Mouse (Mus musculus): ENCODE results near the gene Erf. TPM values are rescaled to one million over a fixed set of nuclear protein-coding genes. Genes with fewer than 3 reads are reported as not detected.
A peak's percentile ranks its signal among the peaks of the same experiment; 100 is the strongest.
"Not testable (repeated sequence)": the region's sequence is repeated elsewhere in the genome, so short reads cannot be mapped to it uniquely, and the experiment has no call there.

Gene Erf
- total and polyA plus RNA-seq, 2 experiments from 2014 or later, result 3.7 to 11.8 TPM

DNA sequence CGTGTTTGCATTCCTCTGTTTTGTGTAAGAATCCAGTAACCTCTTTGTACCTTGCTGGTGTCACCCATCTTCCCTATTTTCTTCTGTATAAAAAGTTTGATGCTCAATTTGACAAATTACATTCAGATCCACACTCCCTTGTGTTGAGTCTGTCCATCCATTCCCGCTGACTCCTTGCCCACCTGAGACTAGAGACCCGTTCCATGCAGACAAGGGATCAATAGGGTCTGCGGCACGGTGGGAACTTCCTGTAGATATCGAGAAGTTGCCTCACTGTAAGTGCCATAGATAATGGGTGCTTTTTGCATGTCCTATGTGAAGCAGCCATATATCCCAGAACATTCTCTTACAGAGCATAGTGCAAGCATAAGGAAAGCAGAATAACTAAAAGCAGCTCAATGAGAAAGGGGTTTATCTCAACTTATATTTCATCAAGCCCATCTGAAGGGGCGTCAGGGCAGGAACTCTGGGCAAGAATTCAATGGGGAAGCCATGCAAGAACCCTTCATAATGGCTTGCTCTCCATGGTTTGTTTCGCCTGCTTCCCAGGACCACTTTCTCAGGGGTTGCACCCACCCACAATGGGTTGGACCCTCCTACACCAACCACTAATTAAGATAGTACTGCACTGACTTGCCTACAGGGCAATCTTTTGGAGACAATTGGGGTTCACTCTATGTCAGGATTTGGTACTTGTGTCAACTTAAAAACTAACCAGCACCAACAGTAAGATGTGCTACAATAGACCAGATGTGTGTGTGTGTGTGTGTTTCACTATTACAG lies 15.8 kb upstream of the Erf start:
- Histone ChIP-seq H3K27me3 (ENCODE audit: insufficient read depth, low read length) (no peaks in the 10 kb centered on the region), H3K27ac (ENCODE audit: low read depth, low read length) (no peak overlapping the region), H3K4me2 (ENCODE audit: low read depth) (no peak overlapping the region), H3K9me3 (ENCODE audit: low read length) (no peaks in the 10 kb centered on the region), H3K9ac (no peak overlapping the region), H3K36me3 (ENCODE audit: insufficient read depth) (0 out of 2 replicates have a peak, but pooled peaks cover 7% of the 10 kb centered on the region), H3K4me3 (ENCODE audit: low read depth, low read length) (no peak overlapping the region), H3K4me1 (ENCODE audit: insufficient read depth) (peaks cover 14% of the 10 kb centered on the region)
- DNase-seq (no peak), ATAC-seq (no peak)
- TF ChIP-seq CTCF (IDR thresholded peaks at IDR 0.05; ENCODE audit: low read depth), result no peak
- 90% methylated on average over 8 of the region's 8 CpGs for WGBS

DNA sequence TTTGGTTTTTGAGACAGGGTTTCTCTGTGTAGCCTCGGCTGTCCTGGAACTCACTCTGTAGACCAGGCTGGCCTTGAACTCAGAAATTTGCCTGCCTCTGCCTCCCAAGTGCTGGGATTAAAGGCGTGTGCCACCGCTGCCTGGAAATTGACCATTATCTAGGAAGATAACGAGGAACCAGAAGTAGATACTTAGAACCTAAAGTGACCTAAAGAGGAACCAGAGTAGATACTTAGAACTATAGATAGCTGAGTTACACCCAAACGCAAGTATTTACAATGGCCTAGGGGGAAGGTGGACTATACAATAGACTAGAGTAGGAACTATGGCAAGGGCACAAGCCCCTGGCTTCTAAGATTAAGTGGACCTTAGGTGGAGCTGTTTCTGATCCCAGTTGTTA lies 15.2 kb upstream of the Erf start:
- not testable (repeated sequence) for H3K9me3 ChIP-seq (ENCODE audit: low read length); H3K9ac ChIP-seq; H3K4me2 ChIP-seq (ENCODE audit: low read depth); H3K4me3 ChIP-seq (ENCODE audit: low read depth, low read length); ATAC-seq; H3K27ac ChIP-seq (ENCODE audit: low read depth, low read length); H3K36me3 ChIP-seq (ENCODE audit: insufficient read depth); DNase-seq; H3K27me3 ChIP-seq (ENCODE audit: insufficient read depth, low read length)
- 87% methylated on average over 5 of the region's 5 CpGs for WGBS
- peaks cover 14% of the 10 kb centered on the region for H3K4me1 ChIP-seq (ENCODE audit: insufficient read depth)

DNA sequence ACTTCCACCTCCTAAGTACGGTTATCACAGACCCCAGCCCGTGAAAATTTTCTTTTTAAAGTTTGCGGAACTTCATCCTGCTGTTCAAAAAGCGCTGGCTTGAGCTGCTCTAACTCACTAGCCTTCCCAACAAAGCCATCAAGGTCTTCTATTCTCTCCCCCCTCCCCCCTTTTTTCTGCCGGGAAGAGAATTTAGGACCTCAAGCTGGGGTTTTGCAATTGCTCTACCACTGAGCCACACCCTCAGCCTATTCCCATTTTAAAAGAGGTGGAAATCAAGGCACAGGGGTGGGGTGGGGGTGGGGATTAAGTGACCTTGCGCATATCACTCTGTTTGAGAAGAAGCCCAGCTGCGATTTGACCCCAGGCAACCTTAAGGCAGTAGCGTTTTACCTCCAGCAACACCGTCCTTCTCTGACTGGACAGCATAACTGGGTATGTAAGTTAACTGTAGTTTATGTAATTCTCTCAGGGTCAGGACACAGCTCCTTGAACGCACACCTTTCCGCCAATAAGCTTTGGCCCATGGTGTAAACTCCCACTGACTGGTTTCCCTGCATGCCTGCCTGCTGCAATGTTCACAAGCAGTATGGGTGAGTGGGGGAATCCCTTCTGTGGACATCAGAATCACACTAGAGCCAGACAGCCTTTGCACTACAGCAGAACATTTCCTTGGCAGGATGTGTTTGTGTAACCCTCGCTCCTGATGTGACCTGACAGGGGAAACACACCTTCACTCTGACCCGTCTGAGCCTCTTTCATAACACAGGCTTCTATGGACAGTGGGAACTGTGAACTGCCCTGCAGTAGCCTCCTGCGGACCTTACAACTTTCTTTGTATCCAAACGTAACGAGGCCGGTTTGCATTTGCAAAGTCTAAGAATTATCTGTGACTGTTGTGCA lies 13.7 kb upstream of the Erf start:
- no peak overlapping the region for H3K9ac ChIP-seq
- WGBS, result 24% methylated on average over 17 of the region's 17 CpGs
- H3K4me1 ChIP-seq (ENCODE audit: insufficient read depth), result peaks cover 5% of the 10 kb centered on the region
- H3K9me3 ChIP-seq (ENCODE audit: low read length), result no peaks in the 10 kb centered on the region
- no peak overlapping the region for H3K4me2 ChIP-seq (ENCODE audit: low read depth)
- DNase-seq (no peak), ATAC-seq (no peak)
- no peaks in the 10 kb centered on the region for H3K27me3 ChIP-seq (ENCODE audit: insufficient read depth, low read length)
- H3K27ac ChIP-seq (ENCODE audit: low read depth, low read length), result no peak overlapping the region
- no peaks in the 10 kb centered on the region for H3K36me3 ChIP-seq (ENCODE audit: insufficient read depth)
- H3K4me3 ChIP-seq (ENCODE audit: low read depth, low read length), result no peak overlapping the region
- no peak for TF ChIP-seq CTCF (IDR thresholded peaks at IDR 0.05; ENCODE audit: low read depth)

DNA sequence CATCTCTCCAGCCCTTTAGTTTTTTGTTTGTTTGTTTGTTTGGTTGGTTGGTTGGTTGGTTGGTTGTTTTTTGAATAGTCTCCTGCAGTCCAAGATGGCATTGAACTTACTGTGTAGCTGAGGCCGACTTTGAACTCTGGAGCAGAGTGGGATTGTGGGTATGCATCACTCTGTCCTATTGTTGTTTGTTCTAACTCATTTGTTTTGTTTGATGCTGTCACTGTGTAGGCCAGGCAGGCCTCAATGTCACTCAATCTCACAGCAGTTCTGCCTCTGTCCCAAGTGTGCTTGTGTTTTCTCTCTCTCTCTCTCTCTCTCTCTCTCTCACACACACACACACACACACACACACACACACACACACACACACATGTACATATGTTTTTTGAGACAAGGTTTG lies 11.3 kb upstream of the Erf start:
- no peaks in the 10 kb centered on the region for H3K36me3 ChIP-seq (ENCODE audit: insufficient read depth)
- no peaks in the 10 kb centered on the region for H3K27me3 ChIP-seq (ENCODE audit: insufficient read depth, low read length)
- no peak for ATAC-seq
- no peak overlapping the region for H3K4me3 ChIP-seq (ENCODE audit: low read depth, low read length)
- DNase-seq, result no peak
- no peak for TF ChIP-seq CTCF (IDR thresholded peaks at IDR 0.05; ENCODE audit: low read depth)
- H3K27ac ChIP-seq (ENCODE audit: low read depth, low read length), result no peak overlapping the region
- H3K9ac ChIP-seq, result no peak overlapping the region
- H3K4me2 ChIP-seq (ENCODE audit: low read depth), result no peak overlapping the region
- no peaks in the 10 kb centered on the region; the same call in 1 of the 2 replicates for H3K4me1 ChIP-seq (ENCODE audit: insufficient read depth)
- H3K9me3 ChIP-seq (ENCODE audit: low read length), result no peaks in the 10 kb centered on the region
- 81% methylated on average over 1 of the region's 1 CpGs for WGBS

DNA sequence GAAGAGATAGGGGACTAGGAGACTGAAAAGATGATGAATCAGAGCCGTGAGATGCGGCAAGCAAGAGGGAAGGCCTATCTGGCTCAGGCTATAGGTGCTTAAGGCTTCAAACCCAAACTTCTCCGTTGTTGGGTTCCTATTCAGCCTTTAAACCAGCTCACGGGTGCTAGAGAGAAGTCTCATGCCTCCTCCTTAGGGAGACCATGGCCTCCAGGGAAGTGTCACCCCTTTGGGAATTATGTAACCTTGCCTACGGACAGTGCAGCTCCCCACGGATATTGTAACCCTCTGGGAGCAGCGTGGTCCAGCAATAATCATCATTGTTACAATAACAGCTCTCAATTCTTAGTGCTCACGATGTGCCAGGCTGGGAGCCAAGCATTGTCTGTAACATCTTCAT lies 1.3 kb upstream of the Erf start:
- no peak for TF ChIP-seq CTCF (IDR thresholded peaks at IDR 0.05; ENCODE audit: low read depth)
- no peak for ATAC-seq
- 17% methylated on average over 8 of the region's 8 CpGs for WGBS

DNA sequence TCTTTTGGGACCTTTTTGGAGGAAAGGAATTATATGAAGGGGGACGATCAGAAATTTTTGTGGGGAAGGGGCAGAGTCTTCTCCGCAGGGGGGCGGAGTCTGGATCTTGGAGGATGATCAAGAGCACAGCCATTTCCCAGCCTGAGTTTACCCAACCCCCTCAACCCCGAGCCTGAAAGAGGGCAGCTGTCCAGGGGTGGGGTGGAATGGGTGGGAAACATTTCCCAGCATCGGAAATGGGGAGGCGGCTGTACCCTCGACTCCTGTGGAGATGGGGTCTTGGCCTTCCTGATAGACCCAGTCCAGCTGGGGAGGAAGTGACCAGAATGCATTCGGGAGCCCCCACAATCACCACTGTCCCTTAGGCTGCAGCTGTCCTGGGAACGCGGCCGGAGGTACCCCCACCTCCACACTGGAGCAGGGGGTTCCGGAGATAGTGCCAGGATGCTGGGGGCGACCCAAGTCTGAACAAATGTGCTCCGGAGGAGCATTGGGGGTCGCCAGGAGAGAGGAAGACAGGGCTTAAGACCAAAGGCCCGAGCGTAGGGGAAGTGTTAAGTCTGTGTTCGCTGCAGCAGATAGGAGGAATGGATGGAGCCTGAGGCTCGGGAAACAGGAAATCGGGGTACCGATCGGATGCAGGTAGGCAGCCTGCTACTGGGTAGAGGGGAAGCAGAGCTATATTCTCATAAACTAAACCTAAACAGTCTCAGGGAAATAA lies 670 bp upstream of the Erf start:
- H3K9me3 ChIP-seq (ENCODE audit: low read length), result no peaks in the 10 kb centered on the region
- H3K9ac ChIP-seq, result peak overlapping the region; percentile 69
- peak overlapping the region; percentile 96 for H3K27ac ChIP-seq (ENCODE audit: low read depth, low read length)
- peak overlapping the region; percentile 85 for H3K4me2 ChIP-seq (ENCODE audit: low read depth)
- ATAC-seq (no peak), DNase-seq (peak; percentile 65)
- H3K27me3 ChIP-seq (ENCODE audit: insufficient read depth, low read length), result no peaks in the 10 kb centered on the region
- H3K4me1 ChIP-seq (ENCODE audit: insufficient read depth), result peaks cover 29% of the 10 kb centered on the region
- peak overlapping the region; percentile 87 for H3K4me3 ChIP-seq (ENCODE audit: low read depth, low read length)
- H3K36me3 ChIP-seq (ENCODE audit: insufficient read depth), result no peaks in the 10 kb centered on the region
- WGBS, result 3% methylated on average over 22 of the region's 22 CpGs
- no peak for TF ChIP-seq CTCF (IDR thresholded peaks at IDR 0.05; ENCODE audit: low read depth)

More for the DNA sequence above, 1.3 kb upstream of the Erf start:
- no peak for DNase-seq
- no peaks in the 10 kb centered on the region for H3K9me3 ChIP-seq (ENCODE audit: low read length)
- H3K4me2 ChIP-seq (ENCODE audit: low read depth), result peak overlapping the region; percentile 85
- H3K27me3 ChIP-seq (ENCODE audit: insufficient read depth, low read length), result no peaks in the 10 kb centered on the region
- H3K36me3 ChIP-seq (ENCODE audit: insufficient read depth), result no peaks in the 10 kb centered on the region
- peak overlapping the region; percentile 69 for H3K9ac ChIP-seq
- H3K27ac ChIP-seq (ENCODE audit: low read depth, low read length), result peak overlapping the region; percentile 96
- peaks cover 25% of the 10 kb centered on the region for H3K4me1 ChIP-seq (ENCODE audit: insufficient read depth)
- H3K4me3 ChIP-seq (ENCODE audit: low read depth, low read length), result peak overlapping the region; percentile 87
